Mouse (Mus musculus) lung, adult 2 months (tissue): ENCODE data around the gene Slc16a14.

Experiments
- CTCF ChIP-seq: fragments of 200-500 bp; IDR thresholded peaks from 2 replicates; pipeline ENCODE4 v1.5.1; 2011; ENCODE audit warnings: mild to moderate bottlenecking, low read length, control low read depth; ENCODE audit not compliant: insufficient read depth
- POLR2A ChIP-seq: fragments of 200-500 bp; IDR thresholded peaks from 2 replicates; pipeline ENCODE4 v1.6.1; 2011; ENCODE audit warnings: low read depth, mild to moderate bottlenecking, control low read depth, low read length, borderline replicate concordance; ENCODE audit errors: extremely low read depth

- no peak for TF ChIP-seq CTCF
- TF ChIP-seq POLR2A: no peak
Measured at GRCm38 (mm10) chr1:84883889-84884288, 51.0 kb downstream of the Slc16a14 start.
